Mouse (Mus musculus) C2C12 (cell line): Measurements from ENCODE around the gene Gm20532.

Experiments
- CEBPB ChIP-seq: IDR thresholded peaks from one replicate; pipeline ENCODE4 v1.6.1; 2011; ENCODE audit warnings: low read depth, mild to moderate bottlenecking, control low read depth, moderate library complexity
- CTCF ChIP-seq: IDR thresholded peaks from one replicate; pipeline ENCODE4 v1.5.1; 2011; ENCODE audit not compliant: control insufficient read depth, insufficient read depth, insufficient read length
- MAX ChIP-seq: IDR thresholded peaks from one replicate; pipeline ENCODE4 v1.6.1; 2011; ENCODE audit warnings: mild to moderate bottlenecking, control low read depth
- MYOG ChIP-seq: IDR thresholded peaks from one replicate; pipeline ENCODE4 v1.6.1; 2011; ENCODE audit not compliant: control insufficient read depth, insufficient read length; ENCODE audit errors: extremely low read depth

GRCm38 (mm10) chr2:26547481-26547880 is 39.0 kb upstream of the Gm20532 start:
- TF ChIP-seq CTCF: peak; percentile 61
- TF ChIP-seq CEBPB: no peak
- no peak for TF ChIP-seq MYOG
- TF ChIP-seq MAX: no peak
